Mouse (Mus musculus) thymus, adult 2 months (tissue): ENCODE results near the gene Tcf12.

ENCODE experiments used
- CTCF ChIP-seq: fragments of 200-500 bp; IDR thresholded peaks from 2 replicates; pipeline ENCODE4 v1.5.1; 2012; ENCODE audit warnings: mild to moderate bottlenecking, control low read depth, low read length, moderate library complexity, borderline replicate concordance; ENCODE audit not compliant: control insufficient read depth, poor library complexity, insufficient read depth; ENCODE audit errors: extremely low read depth
- POLR2A ChIP-seq: fragments of 200-500 bp; IDR thresholded peaks from 2 replicates; pipeline ENCODE4 v1.6.1; 2012; ENCODE audit warnings: mild to moderate bottlenecking, low read length, control low read depth, moderate library complexity; ENCODE audit not compliant: control insufficient read depth, poor library complexity, insufficient read depth; ENCODE audit errors: extremely low read depth

GRCm38 (mm10) chr9:71951341-71951740, 160.3 kb downstream of the Tcf12 start:
- no peak for TF ChIP-seq CTCF
- no peak for TF ChIP-seq POLR2A
